Mouse (Mus musculus) adrenal gland, postnatal 14 days (tissue): ENCODE measurements around the gene Tal1. TPM values are rescaled to one million over a fixed set of nuclear protein-coding genes. Genes with fewer than 3 reads are reported as not detected.

Source experiments
- DNase-seq: peaks from one replicate; pipeline ENCODE4 v3.0.0; 2021; ENCODE audit warnings: mixed read lengths
- total RNA-seq: library from RNA; stranded (reverse); gene quantifications from 2 replicates; pipeline ENCODE4 v1.2.3, GENCODE M21; 2021

Tal1 gene
- total RNA-seq, 1 experiment from 2014 or later = 7.3 TPM

DNA sequence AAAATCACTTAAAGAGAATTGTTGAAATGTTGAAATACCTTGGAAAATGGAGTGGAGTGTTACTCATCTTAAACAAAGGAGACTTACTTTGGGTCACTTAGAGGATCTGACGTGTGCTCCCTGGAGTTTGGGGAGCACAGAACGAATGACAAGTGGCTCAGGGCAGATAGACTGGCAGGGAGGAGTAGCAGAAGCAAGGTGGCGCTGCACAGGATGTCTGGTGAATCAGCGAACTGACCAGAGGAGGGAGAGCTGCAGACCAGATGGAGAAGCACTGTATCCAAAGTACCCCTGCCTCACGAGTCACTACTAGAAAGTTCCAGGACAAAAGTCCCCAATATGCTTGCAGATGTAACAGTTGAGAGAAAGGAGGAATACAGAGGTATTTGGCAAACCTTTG, 57.0 kb downstream of the Tal1 start:
- DNase-seq = no peak

DNA sequence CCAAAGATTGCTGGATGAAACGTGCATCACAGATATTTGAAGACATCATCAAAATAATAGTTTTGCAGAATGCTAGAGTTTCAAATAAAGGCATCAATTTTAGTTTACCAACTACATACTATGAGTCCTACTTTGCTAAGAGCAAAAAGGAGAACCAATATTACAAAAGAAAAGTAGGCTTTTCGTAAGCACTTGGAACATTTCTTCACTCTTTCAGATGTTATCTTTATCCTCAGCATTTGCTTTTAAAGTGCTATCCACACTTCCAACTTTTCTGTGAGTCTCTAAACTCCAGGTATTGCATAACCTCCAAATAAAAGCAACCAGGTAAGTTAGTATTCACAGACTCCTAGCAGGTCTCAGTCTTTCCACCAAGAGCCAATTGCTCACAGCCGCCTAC, 63.4 kb downstream of the Tal1 start:
- no peak for DNase-seq

DNA sequence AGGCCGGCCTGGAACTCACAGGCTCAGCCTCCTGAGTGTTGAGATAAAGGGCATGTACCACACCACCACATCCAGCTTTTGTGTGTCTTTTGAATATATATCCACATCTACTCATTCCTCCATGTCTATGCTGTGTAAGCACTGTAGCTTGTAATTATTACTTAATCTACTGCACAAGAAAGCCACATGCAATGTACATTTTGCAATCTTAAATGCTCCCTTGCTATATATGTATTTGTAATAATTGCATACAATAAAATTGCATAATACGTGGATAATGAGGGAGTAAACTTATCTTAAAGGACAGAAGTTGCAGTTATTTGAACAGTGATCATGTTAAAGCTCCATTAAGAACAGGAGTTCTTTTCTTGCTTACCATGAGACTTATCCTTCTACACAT, 64.9 kb downstream of the Tal1 start:
- DNase-seq = no peak

Other genes starting within 250 kb of the Tal1 start
- not detected in 2 replicates for gene Gm12830, start 234.7 kb upstream of the Tal1 start, total RNA-seq
- 1.6 and 1.9 TPM in 2 replicates for gene Foxd2, start 147.6 kb upstream of the Tal1 start, total RNA-seq
- not detected in 2 replicates for gene Foxe3, start 130.4 kb upstream of the Tal1 start, total RNA-seq
- gene Cmpk1, start 69.2 kb upstream of the Tal1 start, total RNA-seq = 103 and 104 TPM in 2 replicates
- gene Stil, start 56.3 kb upstream of the Tal1 start, total RNA-seq = 1.9 and 2.3 TPM in 2 replicates
- gene Pdzk1ip1, start 32.3 kb downstream of the Tal1 start, total RNA-seq = 0.53 and 2.4 TPM in 2 replicates
- gene Cyp4x1, start 77.9 kb downstream of the Tal1 start, total RNA-seq = 0.26 TPM in 1 of 2 replicates, not detected in the other
- gene Cyp4a29, start 185.7 kb downstream of the Tal1 start, total RNA-seq = not detected in 2 replicates
- not detected in 2 replicates for gene Cyp4a12a, start 242.6 kb downstream of the Tal1 start, total RNA-seq